Mouse (Mus musculus) heart, embryonic 11.5 days (tissue): Measurements from ENCODE around the gene Gm42417. TPM values are rescaled to one million over a fixed set of nuclear protein-coding genes. Genes with fewer than 3 reads are reported as not detected.

Experiments used
- ATAC-seq: fragments of 200-750 bp; cut with Nextera tagmentation; replicated peaks from 2 replicates; pipeline ENCODE4 v1.8.0; 2017; ENCODE audit warnings: moderate library complexity; ENCODE audit not compliant: insufficient number of reproducible peaks, low FRiP score, low TSS enrichment
- H3K27ac ChIP-seq: fragments of 300-500 bp; sonication (generic); 2 replicates; pipeline ENCODE4 v1.5.1; 2014; ENCODE audit warnings: mild to moderate bottlenecking, low read depth, low read length
- H3K27me3 ChIP-seq: fragments of 300-500 bp; sonication (generic); 2 replicates; pipeline ENCODE4 v1.6.1; 2014; ENCODE audit warnings: mild to moderate bottlenecking, low read length, mixed read lengths; ENCODE audit not compliant: control insufficient read depth, insufficient read depth
- H3K36me3 ChIP-seq: fragments of 300-500 bp; sonication (generic); 2 replicates; pipeline ENCODE4 v1.6.1; 2014; ENCODE audit warnings: mild to moderate bottlenecking, low read length, moderate library complexity, mixed read lengths; ENCODE audit not compliant: control insufficient read depth, insufficient read depth
- H3K4me1 ChIP-seq: fragments of 300-500 bp; sonication (generic); 2 replicates; pipeline ENCODE4 v1.6.1; 2014; ENCODE audit warnings: low read length; ENCODE audit not compliant: control insufficient read depth, insufficient read depth
- H3K4me2 ChIP-seq: fragments of 300-500 bp; sonication (generic); 2 replicates; pipeline ENCODE4 v1.6.1; 2014; ENCODE audit warnings: mild to moderate bottlenecking, moderate library complexity
- H3K4me3 ChIP-seq: fragments of 300-500 bp; sonication (generic); 2 replicates; pipeline ENCODE4 v1.5.1; 2014; ENCODE audit warnings: low read depth, low read length
- H3K9ac ChIP-seq: fragments of 300-500 bp; sonication (generic); 2 replicates; pipeline ENCODE4 v1.6.1; 2014; ENCODE audit warnings: mild to moderate bottlenecking, low read depth, low read length, moderate library complexity
- H3K9me3 ChIP-seq: fragments of 300-500 bp; sonication (generic); replicated peaks from 2 replicates; pipeline ENCODE4 v1.6.1; 2016; ENCODE audit warnings: low read length; ENCODE audit not compliant: control insufficient read depth
- WGBS: fragments of 180-500 bp; shearing (Covaris S2); extraction: QIAGEN DNeasy Blood & Tissue Kit; methylation state at CpG from one replicate; pipeline ENCODE4 v1.1.7; 2014; ENCODE audit not compliant: insufficient replicate concordance; 5-methylcytosine and 5-hydroxymethylcytosine counted together
- polyA plus RNA-seq: library from polyadenylated mRNA; unstranded; fragments of >200 nt; fragmentation: Nextera tagmentation; extraction: Ambion mirVana; gene quantifications from 2 replicates; pipeline ENCODE4 v1.2.1, GENCODE M21; 2014

Gene Gm42417
- polyA plus RNA-seq, 1 experiment from 2014 or later, result not detected

DNA sequence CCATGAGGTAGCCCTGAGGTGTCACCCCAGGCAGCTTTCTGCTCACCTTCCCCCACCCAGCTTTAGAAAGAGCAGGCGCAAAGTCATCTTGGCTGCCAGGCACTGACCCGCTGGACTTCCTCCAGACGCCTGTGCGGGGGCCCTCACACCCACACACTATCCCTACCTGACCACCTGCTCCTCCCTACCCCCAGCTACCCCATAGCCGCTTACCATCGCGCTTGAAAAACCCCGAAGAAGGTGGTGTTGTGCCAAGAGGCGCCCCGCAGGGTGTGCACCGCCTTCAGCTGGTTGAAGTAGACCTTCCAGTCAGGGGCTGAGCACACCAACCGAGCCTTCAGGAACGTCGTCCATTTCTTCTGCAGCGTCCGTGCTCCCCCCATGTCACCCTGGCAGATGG is 13.3 kb upstream of the Gm42417 start:
- H3K36me3 ChIP-seq, result peaks cover 60% of the 10 kb centered on the region
- WGBS, result 88% methylated on average over 16 of the region's 16 CpGs

DNA sequence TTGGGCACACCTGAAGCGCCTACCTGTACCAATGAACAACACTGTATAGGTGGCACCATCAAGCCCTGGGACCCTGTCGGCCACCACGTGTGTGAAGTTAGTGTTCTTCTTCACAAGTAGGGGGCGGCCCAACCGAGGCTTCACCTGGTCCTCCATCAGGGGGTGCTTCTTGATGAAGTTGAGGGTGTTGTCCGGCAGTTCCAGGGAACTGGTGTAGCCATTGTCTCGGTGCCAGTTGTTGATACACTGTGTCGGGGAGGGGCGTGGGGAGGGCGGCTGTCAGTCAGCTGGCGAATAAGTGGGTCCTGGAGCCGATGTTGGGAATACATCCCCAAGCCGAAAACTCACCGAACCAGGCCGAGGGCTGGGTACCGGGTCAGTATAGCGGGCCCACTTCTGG is 12.7 kb upstream of the Gm42417 start:
- Histone ChIP-seq H3K9me3 (no peaks in the 10 kb centered on the region), H3K4me1 (peaks cover 30% of the 10 kb centered on the region), H3K27ac (no peak overlapping the region), H3K27me3 (no peaks in the 10 kb centered on the region), H3K9ac (no peak overlapping the region), H3K4me2 (no peak overlapping the region), H3K36me3 (peaks cover 60% of the 10 kb centered on the region), H3K4me3 (no peak overlapping the region)
- no peak for ATAC-seq
- 84% methylated on average over 17 of the region's 17 CpGs for WGBS

More for the DNA sequence above, 13.3 kb upstream of the Gm42417 start:
- no peak overlapping the region for H3K9ac ChIP-seq
- no peak overlapping the region for H3K27ac ChIP-seq
- H3K4me3 ChIP-seq, result no peak overlapping the region
- no peaks in the 10 kb centered on the region for H3K27me3 ChIP-seq
- no peaks in the 10 kb centered on the region for H3K9me3 ChIP-seq
- peaks cover 29% of the 10 kb centered on the region for H3K4me1 ChIP-seq
- no peak for ATAC-seq
- H3K4me2 ChIP-seq, result no peak overlapping the region

- no peak overlapping the region for H3K9ac ChIP-seq
Measured at GRCm38 (mm10) chr1:36550075-36550863, 11.0 kb upstream of the Gm42417 start.

GRCm38 (mm10) chr1:36549491-36549890 is 10.3 kb upstream of the Gm42417 start:
- Histone ChIP-seq H3K9me3 (no peaks in the 10 kb centered on the region), H3K4me2 (no peak overlapping the region), H3K4me1 (peaks cover 24% of the 10 kb centered on the region), H3K27me3 (no peaks in the 10 kb centered on the region), H3K4me3 (no peak overlapping the region), H3K9ac (no peak overlapping the region), H3K27ac (no peak overlapping the region), H3K36me3 (peaks cover 53% of the 10 kb centered on the region)
- WGBS, result 81% methylated on average over 18 of the region's 18 CpGs
- no peak for ATAC-seq

More at GRCm38 (mm10) chr1:36550075-36550863, 11.0 kb upstream of the Gm42417 start:
- WGBS, result 74% methylated on average over 20 of the region's 20 CpGs
- peaks cover 30% of the 10 kb centered on the region for H3K4me1 ChIP-seq
- H3K36me3 ChIP-seq, result peaks cover 59% of the 10 kb centered on the region
- no peak overlapping the region for H3K27ac ChIP-seq
- H3K4me2 ChIP-seq, result no peak overlapping the region
- no peak overlapping the region for H3K4me3 ChIP-seq
- ATAC-seq, result no peak
- no peaks in the 10 kb centered on the region for H3K9me3 ChIP-seq
- H3K27me3 ChIP-seq, result no peaks in the 10 kb centered on the region

DNA sequence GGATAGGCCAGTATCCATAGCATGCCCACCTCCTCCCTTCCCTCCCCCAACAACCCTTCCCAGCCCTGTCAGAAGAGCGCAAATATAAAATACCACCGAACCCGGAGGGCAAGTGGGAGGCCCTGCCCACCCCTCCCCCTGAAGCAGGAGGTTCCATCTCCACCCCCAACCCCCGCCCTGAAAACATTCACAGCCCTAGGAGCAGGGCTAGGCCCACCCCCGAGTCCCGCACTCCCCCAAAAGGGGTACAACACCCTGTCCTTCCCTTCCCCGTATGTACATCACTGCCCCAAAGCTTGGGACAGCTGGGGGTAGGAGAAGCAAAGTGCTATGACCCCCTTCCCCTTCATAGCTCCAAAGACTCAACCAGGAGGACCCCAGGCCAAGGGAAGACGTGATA is 9.5 kb upstream of the Gm42417 start:
- no peak overlapping the region for H3K4me2 ChIP-seq
- H3K36me3 ChIP-seq, result peaks cover 48% of the 10 kb centered on the region
- H3K9ac ChIP-seq, result no peak overlapping the region
- ATAC-seq, result no peak
- no peaks in the 10 kb centered on the region for H3K27me3 ChIP-seq
- no peak overlapping the region for H3K27ac ChIP-seq
- no peaks in the 10 kb centered on the region for H3K9me3 ChIP-seq
- no peak overlapping the region for H3K4me3 ChIP-seq
- WGBS, result 56% methylated on average over 8 of the region's 8 CpGs
- H3K4me1 ChIP-seq, result peaks cover 21% of the 10 kb centered on the region

DNA sequence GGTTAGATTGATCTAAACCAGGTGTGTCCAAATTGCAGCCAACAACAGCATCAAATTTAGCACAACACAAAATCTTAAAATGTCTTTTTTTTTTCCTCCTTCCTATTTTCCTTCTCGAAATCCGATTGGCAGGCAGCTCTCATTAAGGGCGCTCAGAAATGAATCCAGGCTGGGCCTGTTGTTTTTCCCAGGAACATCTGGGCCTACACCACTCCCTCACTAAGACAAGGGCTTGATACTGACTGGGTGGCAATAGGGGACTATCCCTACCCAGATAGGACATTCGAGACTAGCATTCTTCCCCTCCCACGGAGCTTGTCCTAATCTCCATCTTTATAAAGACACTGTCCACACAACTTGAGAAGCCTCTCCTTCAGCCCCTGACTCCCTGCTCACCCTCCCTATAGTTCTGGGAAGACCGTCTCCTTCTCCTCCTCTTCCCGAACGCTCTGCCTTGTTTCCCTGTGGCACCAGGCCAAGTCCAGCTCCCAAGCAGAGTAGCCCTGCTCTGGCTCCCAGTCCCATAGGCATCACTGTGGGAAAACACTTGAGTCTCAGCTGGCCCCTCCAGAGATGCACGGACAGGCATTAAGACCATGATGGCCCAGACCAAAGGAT is 8.9 kb upstream of the Gm42417 start:
- Histone ChIP-seq H3K9ac (0 out of 2 replicates have a peak overlapping the region, but pooled peaks have one; percentile 0), H3K4me1 (peaks cover 21% of the 10 kb centered on the region), H3K27ac (0 out of 2 replicates have a peak overlapping the region, but pooled peaks have one; percentile 35), H3K4me3 (no peak overlapping the region), H3K36me3 (peaks cover 41% of the 10 kb centered on the region), H3K9me3 (no peaks in the 10 kb centered on the region), H3K4me2 (no peak overlapping the region; the same call in 1 of the 2 replicates), H3K27me3 (no peaks in the 10 kb centered on the region)
- ATAC-seq, result no peak
- 36% methylated on average over 9 of the region's 9 CpGs for WGBS

- no peaks in the 10 kb centered on the region for H3K27me3 ChIP-seq
- H3K4me3 ChIP-seq, result peak within 1 kb of the TSS; percentile 66
- H3K4me1 ChIP-seq, result peaks cover 25% of the 10 kb centered on the region
- peaks cover 31% of the 10 kb centered on the region for H3K36me3 ChIP-seq
- 0 out of 2 replicates have a peak within 1 kb of the TSS, but pooled peaks have one; percentile 35 for H3K27ac ChIP-seq
- ATAC-seq, result peak; percentile 97
- peak within 1 kb of the TSS; percentile 67 for H3K4me2 ChIP-seq
- WGBS, result under 1% methylated on average over 43 of the region's 43 CpGs
- H3K9me3 ChIP-seq, result no peaks in the 10 kb centered on the region
- H3K9ac ChIP-seq, result peak within 1 kb of the TSS; percentile 77
Measured at GRCm38 (mm10) chr1:36546888-36547471, 7.8 kb upstream of the Gm42417 start, which contains the start of gene Ankrd39. Gene Ankrd39, minus strand, starts transcription at chr1:36547445.

DNA sequence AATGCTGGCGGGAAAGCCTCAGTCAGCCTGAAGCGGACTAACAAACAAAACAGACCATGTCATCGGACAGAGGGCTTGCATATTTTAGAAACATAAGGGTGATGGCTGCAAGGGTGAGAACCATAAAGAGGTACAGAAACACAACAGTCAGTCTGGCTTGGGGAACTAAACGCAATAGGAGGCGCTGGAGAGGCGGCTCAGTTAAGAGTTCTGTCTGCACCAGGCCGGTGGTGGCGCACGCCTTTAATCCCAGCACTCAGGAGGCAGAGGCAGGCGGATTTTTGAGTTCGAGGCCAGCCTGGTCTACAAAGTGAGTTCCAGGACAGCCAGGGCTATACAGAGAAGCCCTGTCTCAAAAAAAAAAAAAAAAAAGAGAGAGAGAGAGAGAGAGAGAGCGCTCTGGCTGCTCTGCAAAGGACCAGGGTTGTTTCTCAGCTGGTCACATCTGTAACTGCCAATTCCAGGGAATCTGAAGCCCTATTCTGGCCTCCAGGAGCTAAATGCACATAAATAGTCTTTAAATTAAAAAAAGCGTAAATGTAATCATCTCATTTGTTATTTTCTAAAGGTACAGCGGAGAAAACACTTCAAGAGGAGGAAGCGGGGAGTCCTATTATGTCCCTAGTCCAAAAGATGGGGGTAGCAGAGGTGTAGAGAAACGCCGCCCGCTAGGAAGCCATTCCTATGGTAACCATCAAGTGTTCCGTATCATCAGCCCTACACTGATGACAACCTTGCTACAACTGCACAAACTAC is 6.8 kb upstream of the Gm42417 start:
- H3K27ac ChIP-seq, result no peak overlapping the region
- H3K36me3 ChIP-seq, result peaks cover 29% of the 10 kb centered on the region

More for the DNA sequence above, 6.8 kb upstream of the Gm42417 start:
- H3K9ac ChIP-seq, result peak overlapping the region; percentile 77
- H3K4me2 ChIP-seq, result peak overlapping the region; percentile 67
- H3K9me3 ChIP-seq, result no peaks in the 10 kb centered on the region
- H3K4me3 ChIP-seq, result peak overlapping the region; percentile 66
- no peak for ATAC-seq
- H3K27me3 ChIP-seq, result no peaks in the 10 kb centered on the region
- peaks cover 25% of the 10 kb centered on the region for H3K4me1 ChIP-seq
- WGBS, result 62% methylated on average over 19 of the region's 19 CpGs
